In the genomic region with DNA sequence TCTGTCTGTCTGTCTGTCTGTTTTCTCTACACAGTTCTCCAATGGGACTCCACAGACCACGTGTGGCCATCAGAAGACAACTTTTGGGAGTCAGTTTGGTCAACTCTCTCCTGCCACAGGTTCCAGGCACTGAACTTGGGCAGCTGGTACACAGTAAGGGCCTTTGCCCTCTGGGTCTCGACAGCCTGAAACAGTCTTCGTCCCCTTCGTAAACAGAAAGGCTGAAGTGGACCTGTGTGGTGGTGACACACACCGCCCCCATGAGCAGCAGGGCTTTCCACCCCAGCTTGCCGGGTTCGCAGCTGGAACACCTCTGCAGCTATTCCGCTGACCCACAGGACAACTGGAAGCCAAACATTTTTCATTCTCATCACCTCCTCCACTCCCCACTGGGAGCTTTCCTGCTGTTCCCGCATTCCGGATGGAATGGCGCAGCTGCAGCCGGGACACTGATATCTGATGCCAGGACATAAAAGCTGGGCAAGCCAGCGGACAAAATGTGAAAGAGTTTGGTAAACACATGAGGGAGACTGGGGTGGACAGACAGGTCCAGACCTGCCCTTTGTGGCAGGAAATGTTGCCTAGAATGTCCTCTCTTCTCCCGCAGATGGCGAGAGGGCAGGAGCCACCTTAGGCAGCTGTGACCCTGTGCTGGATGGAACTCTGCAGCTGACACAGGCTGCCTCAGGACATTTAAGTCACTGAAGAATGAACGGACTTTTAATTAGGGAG, we compare ENCODE assay signal across 11 mouse cellular contexts. TPM values are rescaled to one million over a fixed set of nuclear protein-coding genes. Genes with fewer than 3 reads are reported as not detected.
DNase-seq lines count a peak whose midpoint lies in the region; ATAC-seq and TF ChIP-seq lines count a peak whose summit lies in the region.
"Had no signal": no experiment of that assay in that cellular context is flagged by ENCODE, and none has a peak within 500 bp of the region (broad histone marks: within the 10 kb centered on the region; RNA-seq: fewer than 3 reads in every experiment).

No protein-coding gene starts in this region.

- DNase-seq in heart, adult 2 months: no peak
- peak; percentile 39 to 54 for DNase-seq in urinary bladder, adult 18-20 months (ENCODE audit: low spot score in 2 of 2)
- DNase-seq in urinary bladder, postnatal 10 days (ENCODE audit: low spot score): no peak
- DNase-seq in cerebellum, adult 2 months: no peak
- DNase-seq in cerebellum, adult 18-20 months: no peak
- DNase-seq: kidney, postnatal 14 days had no signal

- H3K4me3 ChIP-seq in heart, embryonic 11.5 days (ENCODE audit: low read depth, low read length): no peak overlapping the region
- no peak overlapping the region for H3K4me3 ChIP-seq in heart, adult 2 months
- no peak overlapping the region for H3K4me3 ChIP-seq in hindbrain, embryonic 15.5 days
- H3K4me3 ChIP-seq in stomach, embryonic 15.5 days (replicated peaks): no peak overlapping the region
- H3K4me3 ChIP-seq in cerebellum, adult 2 months (replicated peaks; ENCODE audit: insufficient read depth, low read depth, low read length): no peak overlapping the region
- H3K4me3 ChIP-seq: erythroblast, embryonic 14.5 days had no signal

- no peak for TF ChIP-seq EP300 in heart, adult 2 months (IDR thresholded peaks at IDR 0.05; ENCODE audit: insufficient read depth, low read depth, low read length)

- peak overlapping the region; percentile 44 for H3K4me2 ChIP-seq in heart, embryonic 11.5 days
- H3K4me2 ChIP-seq in hindbrain, embryonic 15.5 days: peak overlapping the region; percentile 15; the same call in 1 of the 2 replicates
- H3K4me2 ChIP-seq in stomach, embryonic 15.5 days: peak overlapping the region; percentile 15; the same call in 1 of the 2 replicates

- no peaks in the 10 kb centered on the region for H3K36me3 ChIP-seq in heart, embryonic 11.5 days (ENCODE audit: control insufficient read depth, insufficient read depth, low read length)
- no peaks in the 10 kb centered on the region for H3K36me3 ChIP-seq in heart, adult 2 months (ENCODE audit: control insufficient read depth, insufficient read depth, low read length)
- H3K36me3 ChIP-seq in hindbrain, embryonic 15.5 days: no peaks in the 10 kb centered on the region
- H3K36me3 ChIP-seq in stomach, embryonic 15.5 days: no peaks in the 10 kb centered on the region

- no peaks in the 10 kb centered on the region for H3K9me3 ChIP-seq in heart, embryonic 11.5 days (replicated peaks; ENCODE audit: control insufficient read depth, low read length)
- no peaks in the 10 kb centered on the region for H3K9me3 ChIP-seq in hindbrain, embryonic 15.5 days
- no peaks in the 10 kb centered on the region for H3K9me3 ChIP-seq in stomach, embryonic 15.5 days

- H3K27ac ChIP-seq in heart, embryonic 11.5 days (ENCODE audit: low read depth, low read length): no peak overlapping the region
- no peak overlapping the region for H3K27ac ChIP-seq in heart, adult 2 months
- H3K27ac ChIP-seq in hindbrain, embryonic 15.5 days (replicated peaks): no peak overlapping the region
- no peak overlapping the region for H3K27ac ChIP-seq in stomach, embryonic 15.5 days
- no peak overlapping the region for H3K27ac ChIP-seq in cerebellum, adult 2 months (ENCODE audit: insufficient read depth, low read length)

- H3K4me1 ChIP-seq in heart, embryonic 11.5 days (ENCODE audit: control insufficient read depth, insufficient read depth, low read length): peaks cover 21% of the 10 kb centered on the region
- peaks cover 10% of the 10 kb centered on the region for H3K4me1 ChIP-seq in heart, adult 2 months (ENCODE audit: control insufficient read depth, insufficient read depth, low read length)
- peaks cover 6% of the 10 kb centered on the region for H3K4me1 ChIP-seq in hindbrain, embryonic 15.5 days (replicated peaks)
- H3K4me1 ChIP-seq in stomach, embryonic 15.5 days: peaks cover 17% of the 10 kb centered on the region
- H3K4me1 ChIP-seq in cerebellum, adult 2 months (ENCODE audit: control insufficient read depth, insufficient read depth, low read length): no peaks in the 10 kb centered on the region

- no peak for TF ChIP-seq POLR2A in heart, adult 2 months (IDR thresholded peaks at IDR 0.05; ENCODE audit: insufficient read depth, low read depth, low read length)
- TF ChIP-seq POLR2A in cerebellum, adult 2 months (IDR thresholded peaks at IDR 0.05; ENCODE audit: borderline replicate concordance, insufficient read depth, low read length): no peak

- no peaks in the 10 kb centered on the region for H3K27me3 ChIP-seq in heart, embryonic 11.5 days (ENCODE audit: control insufficient read depth, insufficient read depth, low read length)
- no peaks in the 10 kb centered on the region for H3K27me3 ChIP-seq in heart, adult 2 months (ENCODE audit: control insufficient read depth, insufficient read depth, low read length)
- no peaks in the 10 kb centered on the region for H3K27me3 ChIP-seq in hindbrain, embryonic 15.5 days
- no peaks in the 10 kb centered on the region for H3K27me3 ChIP-seq in stomach, embryonic 15.5 days (replicated peaks)
- no peaks in the 10 kb centered on the region for H3K27me3 ChIP-seq in cerebellum, adult 2 months (ENCODE audit: control insufficient read depth, insufficient read depth, low read length)
- H3K27me3 ChIP-seq: CH12.LX had no signal

- 0 out of 2 replicates have a peak overlapping the region, but pooled peaks have one; percentile 34 for H3K9ac ChIP-seq in heart, embryonic 11.5 days (ENCODE audit: low read depth, low read length)
- H3K9ac ChIP-seq in heart, adult 2 months (ENCODE audit: low read depth, low read length): no peak overlapping the region
- no peak overlapping the region for H3K9ac ChIP-seq in hindbrain, embryonic 15.5 days
- H3K9ac ChIP-seq in stomach, embryonic 15.5 days: no peak overlapping the region

- ATAC-seq in heart, embryonic 11.5 days (replicated peaks; ENCODE audit: insufficient number of reproducible peaks, low FRiP score, low TSS enrichment): no peak
- no peak for ATAC-seq in hindbrain, embryonic 15.5 days (ENCODE audit: low FRiP score, low read depth)
- peak; percentile 29; the same call in 1 of the 2 replicates for ATAC-seq in stomach, embryonic 15.5 days (ENCODE audit: insufficient read depth, low FRiP score, low read depth)

- 20% methylated on average over 16 of the region's 16 CpGs for WGBS in heart, embryonic 11.5 days (ENCODE audit: insufficient replicate concordance)
- WGBS in heart, adult 2 months: 54% methylated on average over 16 of the region's 16 CpGs
- 21% methylated on average over 16 of the region's 16 CpGs for WGBS in hindbrain, embryonic 15.5 days
- 26% methylated on average over 16 of the region's 16 CpGs for WGBS in stomach, embryonic 15.5 days
- 22% methylated on average over 16 of the region's 16 CpGs for WGBS in cerebellum, adult 2 months

- H3K79me2 ChIP-seq in heart, adult 2 months (replicated peaks; ENCODE audit: control insufficient read depth, insufficient read depth, low read length): no peaks in the 10 kb centered on the region

- no peak for TF ChIP-seq CTCF in heart, adult 2 months (IDR thresholded peaks at IDR 0.05)
- no peak for TF ChIP-seq CTCF in cerebellum, adult 2 months (IDR thresholded peaks at IDR 0.05; ENCODE audit: borderline replicate concordance, insufficient read depth, low read depth, low read length)

- intact Hi-C loops in heart, adult 2 months (cut with DNase I): no loop called here

RNA-seq across cellular contexts. Expression of gene Tmem44, which starts 51.4 kb away (rescaled TPM):
- polyA plus RNA-seq in heart, embryonic 11.5 days (2014; fragmentation: Nextera tagmentation; extraction: Ambion mirVana): 16.4 and 17.2 TPM in 2 replicates
- 1 to 10 TPM; 4.4 to 5.8 TPM for total RNA-seq in heart, adult 2 months (2021)
- polyA plus RNA-seq in heart, adult 2 months (2012; rRNA removed): 9.8 and 12.0 TPM in 2 replicates
- polyA plus RNA-seq in hindbrain, embryonic 15.5 days (2015; fragmentation: Nextera tagmentation; extraction: Ambion mirVana): 67.9 and 72.6 TPM in 2 replicates
- polyA plus RNA-seq in stomach, embryonic 15.5 days (2015; fragmentation: Nextera tagmentation; extraction: Ambion mirVana): 11.7 and 13.6 TPM in 2 replicates
- 17.4 and 20.8 TPM in 2 replicates for polyA plus RNA-seq in cerebellum, adult 2 months (2012; rRNA removed)

Comparison
In these comparisons a context has a peak if more than half of its experiments do, and no peak if none do; other contexts are left out.
1. DNase-seq: peak in urinary bladder, adult 18-20 months (2 of 2); none in heart, adult 2 months (0 of 2), urinary bladder, postnatal 10 days (single experiment), cerebellum, adult 2 months (0 of 2) and cerebellum, adult 18-20 months (0 of 2).
2. Peak in every context shown above with its lines, with median percentiles within 50 percentile points of each other: H3K4me2 ChIP-seq.